Mouse (Mus musculus): ENCODE measurements around the gene Dgki. TPM values are rescaled to one million over a fixed set of nuclear protein-coding genes. Genes with fewer than 3 reads are reported as not detected.
A peak's percentile ranks its signal among the peaks of the same experiment; 100 is the strongest.

Gene Dgki
- polyA plus RNA-seq, 1 experiment from 2014 or later: 0.97 TPM

DNA sequence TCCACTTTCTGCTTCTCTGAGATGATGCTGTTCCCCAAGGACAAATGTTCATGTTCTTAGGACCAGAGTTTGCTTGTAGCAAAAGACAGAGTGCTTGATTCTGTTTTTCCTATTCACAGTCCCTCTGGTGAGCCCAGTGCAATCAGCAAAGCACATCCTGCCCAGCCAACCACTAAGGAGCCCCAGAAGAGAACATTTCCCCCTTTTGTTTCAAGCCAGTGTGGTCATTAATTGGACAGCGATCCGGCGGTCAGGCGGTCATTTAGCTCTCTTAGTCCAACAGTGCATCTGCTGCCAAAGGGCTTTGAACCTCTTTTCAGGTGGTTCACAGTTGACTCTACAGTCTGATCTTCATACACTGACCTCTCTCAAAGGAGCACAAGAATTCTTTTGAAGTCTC is 10.6 kb upstream of the Dgki start:
- H3K9ac ChIP-seq (ENCODE audit: low read length): no peak overlapping the region
- DNase-seq (ENCODE audit: low spot score) (no peak), ATAC-seq (ENCODE audit: insufficient number of reproducible peaks, low FRiP score, low TSS enrichment, low read depth) (no peak)
- no peak overlapping the region for H3K4me2 ChIP-seq (ENCODE audit: low read depth, severe bottlenecking)
- no peak overlapping the region for H3K27ac ChIP-seq (replicated peaks; ENCODE audit: low read depth, low read length)
- H3K27me3 ChIP-seq (ENCODE audit: control insufficient read depth, insufficient read depth, low read length): no peaks in the 10 kb centered on the region
- WGBS: 94% methylated on average over 4 of the region's 4 CpGs
- no peak overlapping the region for H3K4me3 ChIP-seq (ENCODE audit: low read depth, low read length)
- no peaks in the 10 kb centered on the region for H3K9me3 ChIP-seq (ENCODE audit: control insufficient read depth, low read length)
- no peaks in the 10 kb centered on the region for H3K4me1 ChIP-seq (ENCODE audit: control insufficient read depth, insufficient read depth, low read length)
- no peaks in the 10 kb centered on the region for H3K36me3 ChIP-seq (ENCODE audit: control insufficient read depth, insufficient read depth, low read length)

GRCm38 (mm10) chr6:37306616-37307015 is 6.6 kb upstream of the Dgki start:
- no peak for ATAC-seq (ENCODE audit: insufficient number of reproducible peaks, low FRiP score, low TSS enrichment, low read depth)
- 100% methylated on average over 1 of the region's 1 CpGs for WGBS
- H3K36me3 ChIP-seq (ENCODE audit: control insufficient read depth, insufficient read depth, low read length): no peaks in the 10 kb centered on the region

DNA sequence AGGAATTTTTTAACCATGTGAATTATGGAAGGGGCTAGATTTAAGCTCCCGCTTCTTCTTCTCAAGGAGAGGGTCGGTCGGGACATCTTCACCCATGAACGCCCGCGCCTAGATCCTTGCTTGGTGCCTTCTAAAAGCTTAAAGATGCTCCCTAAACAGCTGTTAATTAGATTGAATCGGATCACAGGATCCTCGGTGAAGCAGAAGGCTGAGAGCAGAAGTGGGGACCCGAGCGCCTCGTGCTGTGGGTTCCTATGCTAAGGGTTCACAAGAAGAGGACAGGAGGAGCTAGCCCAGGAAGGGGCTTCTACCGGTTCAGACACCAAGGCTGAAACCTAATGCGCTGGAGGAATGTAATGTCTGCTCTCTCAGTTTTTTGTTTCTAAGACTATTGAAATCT is 508 bp upstream of the Dgki start:
- Histone ChIP-seq H3K9me3 (ENCODE audit: control insufficient read depth, low read length) (no peaks in the 10 kb centered on the region), H3K4me3 (ENCODE audit: low read depth, low read length) (peak overlapping the region; percentile 65; the same call in 1 of the 2 replicates), H3K4me2 (ENCODE audit: low read depth, severe bottlenecking) (peak overlapping the region; percentile 99; the same call in 1 of the 2 replicates), H3K27ac (replicated peaks; ENCODE audit: low read depth, low read length) (no peak overlapping the region), H3K27me3 (ENCODE audit: control insufficient read depth, insufficient read depth, low read length) (peaks cover 48% of the 10 kb centered on the region), H3K4me1 (ENCODE audit: control insufficient read depth, insufficient read depth, low read length) (0 out of 2 replicates have a peak, but pooled peaks cover 4% of the 10 kb centered on the region), H3K36me3 (ENCODE audit: control insufficient read depth, insufficient read depth, low read length) (no peaks in the 10 kb centered on the region), H3K9ac (ENCODE audit: low read length) (no peak overlapping the region)
- no peak for DNase-seq (ENCODE audit: low spot score)
- 14% methylated on average over 13 of the region's 13 CpGs for WGBS
- ATAC-seq (ENCODE audit: insufficient number of reproducible peaks, low FRiP score, low TSS enrichment, low read depth): no peak

More at GRCm38 (mm10) chr6:37306616-37307015, 6.6 kb upstream of the Dgki start:
- Histone ChIP-seq H3K9me3 (ENCODE audit: control insufficient read depth, low read length) (no peaks in the 10 kb centered on the region), H3K4me1 (ENCODE audit: control insufficient read depth, insufficient read depth, low read length) (no peaks in the 10 kb centered on the region), H3K4me3 (ENCODE audit: low read depth, low read length) (no peak overlapping the region), H3K27ac (replicated peaks; ENCODE audit: low read depth, low read length) (no peak overlapping the region), H3K9ac (ENCODE audit: low read length) (no peak overlapping the region), H3K27me3 (ENCODE audit: control insufficient read depth, insufficient read depth, low read length) (peaks cover 4% of the 10 kb centered on the region), H3K4me2 (ENCODE audit: low read depth, severe bottlenecking) (no peak overlapping the region)
- no peak for DNase-seq (ENCODE audit: low spot score)

GRCm38 (mm10) chr6:37298982-37299381 is 1.0 kb downstream of the Dgki start:
- Histone ChIP-seq H3K4me2 (ENCODE audit: low read depth, severe bottlenecking) (peak overlapping the region; percentile 99), H3K9ac (ENCODE audit: low read length) (no peak overlapping the region; the same call in 1 of the 2 replicates), H3K4me3 (ENCODE audit: low read depth, low read length) (peak overlapping the region; percentile 65), H3K9me3 (ENCODE audit: control insufficient read depth, low read length) (no peaks in the 10 kb centered on the region), H3K4me1 (ENCODE audit: control insufficient read depth, insufficient read depth, low read length) (0 out of 2 replicates have a peak, but pooled peaks cover 4% of the 10 kb centered on the region), H3K36me3 (ENCODE audit: control insufficient read depth, insufficient read depth, low read length) (no peaks in the 10 kb centered on the region), H3K27me3 (ENCODE audit: control insufficient read depth, insufficient read depth, low read length) (peaks cover 48% of the 10 kb centered on the region), H3K27ac (replicated peaks; ENCODE audit: low read depth, low read length) (no peak overlapping the region)
- no peak for DNase-seq (ENCODE audit: low spot score)
- WGBS: 36% methylated on average over 4 of the region's 4 CpGs
- no peak for ATAC-seq (ENCODE audit: insufficient number of reproducible peaks, low FRiP score, low TSS enrichment, low read depth)

DNA sequence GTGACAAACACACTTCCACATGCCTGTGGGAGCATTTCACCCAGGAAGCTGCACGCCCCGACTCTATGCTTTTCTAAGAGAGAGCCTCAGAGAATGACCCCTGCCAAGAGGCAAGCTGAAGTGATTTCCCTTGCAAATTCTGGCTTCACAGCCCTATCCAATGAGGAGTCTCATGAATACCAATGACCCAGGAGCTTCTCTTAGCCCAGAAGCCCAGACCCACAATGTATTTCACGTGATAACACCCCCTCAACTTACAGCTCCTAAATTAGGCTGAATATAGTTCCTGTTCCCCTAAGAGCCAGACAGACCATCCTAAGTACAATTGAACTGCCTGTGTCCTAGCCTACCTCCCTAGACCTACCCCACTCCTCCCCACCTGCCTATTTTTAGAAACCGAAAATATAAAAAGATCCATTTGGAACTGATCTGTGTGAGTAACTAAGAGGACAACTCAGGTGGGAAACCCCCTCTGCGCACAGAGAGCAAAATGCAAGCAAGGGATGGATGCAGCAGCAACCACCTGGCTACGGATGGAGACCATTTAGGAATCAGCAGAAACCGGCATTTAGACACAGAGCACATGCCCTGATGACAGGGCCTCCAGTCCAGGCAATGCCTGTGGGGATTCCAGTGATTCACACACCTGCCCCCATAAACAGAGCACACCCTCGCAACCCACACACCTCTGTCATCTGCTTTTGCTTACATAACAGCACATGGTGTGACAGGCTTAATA is 2.1 kb downstream of the Dgki start:
- no peak for ATAC-seq (ENCODE audit: insufficient number of reproducible peaks, low FRiP score, low TSS enrichment, low read depth)
- 43% methylated on average over 8 of the region's 8 CpGs for WGBS
- no peak overlapping the region for H3K9ac ChIP-seq (ENCODE audit: low read length)
- H3K4me3 ChIP-seq (ENCODE audit: low read depth, low read length): no peak overlapping the region
- H3K27ac ChIP-seq (replicated peaks; ENCODE audit: low read depth, low read length): no peak overlapping the region
- DNase-seq (ENCODE audit: low spot score): no peak
- no peaks in the 10 kb centered on the region for H3K36me3 ChIP-seq (ENCODE audit: control insufficient read depth, insufficient read depth, low read length)
- H3K27me3 ChIP-seq (ENCODE audit: control insufficient read depth, insufficient read depth, low read length): peaks cover 48% of the 10 kb centered on the region
- H3K4me2 ChIP-seq (ENCODE audit: low read depth, severe bottlenecking): no peak overlapping the region
- 0 out of 2 replicates have a peak, but pooled peaks cover 4% of the 10 kb centered on the region for H3K4me1 ChIP-seq (ENCODE audit: control insufficient read depth, insufficient read depth, low read length)
- no peaks in the 10 kb centered on the region for H3K9me3 ChIP-seq (ENCODE audit: control insufficient read depth, low read length)

GRCm38 (mm10) chr6:37292068-37292467 is 7.9 kb downstream of the Dgki start:
- ATAC-seq (ENCODE audit: insufficient number of reproducible peaks, low FRiP score, low TSS enrichment, low read depth) (no peak), DNase-seq (ENCODE audit: low spot score) (no peak)
- 86% methylated on average over 2 of the region's 2 CpGs for WGBS
- Histone ChIP-seq H3K27me3 (ENCODE audit: control insufficient read depth, insufficient read depth, low read length) (peaks cover under 1% of the 10 kb centered on the region; the same call in 1 of the 2 replicates), H3K9ac (ENCODE audit: low read length) (no peak overlapping the region), H3K4me1 (ENCODE audit: control insufficient read depth, insufficient read depth, low read length) (0 out of 2 replicates have a peak, but pooled peaks cover 3% of the 10 kb centered on the region), H3K4me3 (ENCODE audit: low read depth, low read length) (no peak overlapping the region), H3K27ac (replicated peaks; ENCODE audit: low read depth, low read length) (no peak overlapping the region), H3K36me3 (ENCODE audit: control insufficient read depth, insufficient read depth, low read length) (no peaks in the 10 kb centered on the region), H3K9me3 (ENCODE audit: control insufficient read depth, low read length) (no peaks in the 10 kb centered on the region), H3K4me2 (ENCODE audit: low read depth, severe bottlenecking) (no peak overlapping the region)

- ATAC-seq (ENCODE audit: insufficient number of reproducible peaks, low FRiP score, low TSS enrichment, low read depth) (no peak), DNase-seq (ENCODE audit: low spot score) (no peak)
- Histone ChIP-seq H3K27me3 (ENCODE audit: control insufficient read depth, insufficient read depth, low read length) (no peaks in the 10 kb centered on the region), H3K4me2 (ENCODE audit: low read depth, severe bottlenecking) (no peak overlapping the region), H3K9ac (ENCODE audit: low read length) (no peak overlapping the region), H3K4me1 (ENCODE audit: control insufficient read depth, insufficient read depth, low read length) (0 out of 2 replicates have a peak, but pooled peaks cover 3% of the 10 kb centered on the region), H3K36me3 (ENCODE audit: control insufficient read depth, insufficient read depth, low read length) (no peaks in the 10 kb centered on the region), H3K4me3 (ENCODE audit: low read depth, low read length) (no peak overlapping the region), H3K27ac (replicated peaks; ENCODE audit: low read depth, low read length) (no peak overlapping the region), H3K9me3 (ENCODE audit: control insufficient read depth, low read length) (no peaks in the 10 kb centered on the region)
- 100% methylated on average over 1 of the region's 1 CpGs for WGBS
These were observed 8.8 kb downstream of the Dgki start for GRCm38 (mm10) chr6:37291171-37291570.

- Histone ChIP-seq H3K27me3 (ENCODE audit: control insufficient read depth, insufficient read depth, low read length) (no peaks in the 10 kb centered on the region), H3K9me3 (ENCODE audit: control insufficient read depth, low read length) (no peaks in the 10 kb centered on the region), H3K4me3 (ENCODE audit: low read depth, low read length) (no peak overlapping the region), H3K27ac (replicated peaks; ENCODE audit: low read depth, low read length) (no peak overlapping the region), H3K9ac (ENCODE audit: low read length) (no peak overlapping the region), H3K36me3 (ENCODE audit: control insufficient read depth, insufficient read depth, low read length) (no peaks in the 10 kb centered on the region), H3K4me1 (ENCODE audit: control insufficient read depth, insufficient read depth, low read length) (0 out of 2 replicates have a peak, but pooled peaks cover 3% of the 10 kb centered on the region), H3K4me2 (ENCODE audit: low read depth, severe bottlenecking) (no peak overlapping the region)
- DNase-seq (ENCODE audit: low spot score) (no peak), ATAC-seq (ENCODE audit: insufficient number of reproducible peaks, low FRiP score, low TSS enrichment, low read depth) (no peak)
- WGBS: 92% methylated on average over 3 of the region's 3 CpGs
These were observed 9.3 kb downstream of the Dgki start for GRCm38 (mm10) chr6:37290691-37291090.

All from limb, embryonic 11.5 days (tissue).